Mouse (Mus musculus): Measurements from ENCODE around the gene Tmem273. TPM values are rescaled to one million over a fixed set of nuclear protein-coding genes. Genes with fewer than 3 reads are reported as not detected.

The Tmem273 gene
- 1.1 and 6.1 TPM in 2 replicates for total RNA-seq (2017)

DNA sequence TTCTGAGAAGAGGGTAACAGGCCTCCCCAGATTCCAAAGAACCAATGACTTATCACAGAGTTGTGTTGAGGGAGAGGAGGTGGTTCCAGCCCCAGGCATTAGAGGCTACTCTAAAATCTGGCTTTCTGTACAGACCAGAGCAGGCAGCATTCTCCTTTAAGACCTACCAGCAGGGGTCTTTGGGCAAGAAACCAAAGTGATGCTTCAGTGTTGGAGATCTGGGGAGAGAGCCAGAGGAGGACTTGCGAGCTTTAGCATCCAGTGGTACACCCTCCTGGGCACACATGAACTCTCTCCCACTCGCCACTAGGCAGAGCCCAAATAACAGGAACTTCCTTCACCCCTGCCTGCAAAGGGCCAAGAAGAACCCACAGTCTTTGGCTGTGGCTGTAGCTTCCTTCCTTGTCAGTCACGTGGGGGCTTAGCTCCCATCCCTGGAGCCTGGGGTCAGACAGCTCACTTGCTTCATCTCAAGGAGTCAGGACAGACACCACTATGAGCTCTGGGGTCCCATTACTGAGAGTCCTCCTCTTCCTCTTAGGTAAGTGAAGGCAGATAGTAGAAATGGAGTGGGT lies at the start of gene Tmem273:
Tmem273 (plus strand) TSS at position 408 of the 575 bp plus-strand sequence.
- ATAC-seq (ENCODE audit: extremely low read depth, insufficient number of reproducible peaks, low FRiP score, poor library complexity, severe bottlenecking), result peak; percentile 50; the same call in 1 of the 2 replicates

DNA sequence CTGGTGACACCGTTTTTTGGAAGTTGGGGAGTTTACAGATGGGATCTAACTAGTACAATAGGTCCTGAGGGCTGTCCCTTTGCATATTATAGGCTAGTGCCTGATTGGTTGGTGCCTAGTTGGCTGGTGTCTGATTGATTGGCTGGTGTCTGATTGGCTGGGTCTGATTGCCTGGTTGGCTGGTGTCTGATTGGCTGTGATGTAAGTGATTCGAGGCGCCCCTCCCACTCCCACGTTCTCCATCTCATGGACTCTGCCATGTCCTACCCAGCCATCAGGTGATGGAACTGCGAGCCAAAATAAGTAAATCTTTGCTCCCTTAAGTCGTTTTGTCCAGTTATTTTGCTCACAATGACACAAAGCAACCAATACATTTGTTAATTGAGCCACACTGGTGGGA lies 49.2 kb upstream of the Tmem273 start:
- no peak for ATAC-seq (ENCODE audit: extremely low read depth, insufficient number of reproducible peaks, low FRiP score, poor library complexity, severe bottlenecking)

GRCm38 (mm10) chr14:32738586-32738985 lies 47.2 kb upstream of the Tmem273 start:
- no peak for ATAC-seq (ENCODE audit: extremely low read depth, insufficient number of reproducible peaks, low FRiP score, poor library complexity, severe bottlenecking)

DNA sequence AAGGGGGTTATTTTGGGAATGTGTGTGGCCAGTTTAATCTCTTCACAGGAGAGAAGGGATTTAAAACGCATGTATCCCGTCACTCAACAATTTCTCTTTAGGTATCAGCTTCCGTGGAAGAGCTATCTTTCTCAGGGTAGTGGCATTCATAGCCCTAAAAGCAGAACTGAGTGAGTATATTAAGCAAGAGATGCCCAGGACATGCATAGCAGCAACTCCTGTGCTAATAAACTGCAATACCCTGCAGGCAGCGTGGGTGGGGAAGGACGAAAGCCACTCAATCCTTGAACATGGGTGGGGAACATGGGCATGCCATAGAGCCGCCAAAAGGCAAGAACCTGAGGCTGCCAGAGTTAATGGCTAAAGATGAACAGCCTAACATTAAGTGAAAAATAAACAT lies 37.2 kb upstream of the Tmem273 start:
- no peak for ATAC-seq (ENCODE audit: extremely low read depth, insufficient number of reproducible peaks, low FRiP score, poor library complexity, severe bottlenecking)

DNA sequence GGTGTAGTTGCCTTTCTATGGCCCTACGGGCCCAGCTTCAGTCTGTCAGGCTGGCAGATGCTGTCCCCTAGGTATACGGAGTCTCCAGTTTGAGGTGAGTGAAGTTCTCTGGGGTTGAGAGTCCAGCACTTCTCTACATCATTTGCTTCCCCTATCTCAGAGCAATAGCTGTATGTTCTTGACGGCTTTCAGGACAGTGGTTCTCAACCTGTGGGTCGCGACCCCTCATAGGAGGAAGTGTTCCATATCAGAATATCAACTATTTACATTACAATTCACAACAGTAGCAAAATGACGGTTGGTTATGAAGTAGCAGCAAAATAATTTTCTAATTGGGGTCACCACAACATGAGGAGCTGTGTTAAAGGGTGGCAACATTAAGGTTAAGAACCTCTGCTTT lies 35.0 kb upstream of the Tmem273 start:
- ATAC-seq (ENCODE audit: extremely low read depth, insufficient number of reproducible peaks, low FRiP score, poor library complexity, severe bottlenecking), result no peak

DNA sequence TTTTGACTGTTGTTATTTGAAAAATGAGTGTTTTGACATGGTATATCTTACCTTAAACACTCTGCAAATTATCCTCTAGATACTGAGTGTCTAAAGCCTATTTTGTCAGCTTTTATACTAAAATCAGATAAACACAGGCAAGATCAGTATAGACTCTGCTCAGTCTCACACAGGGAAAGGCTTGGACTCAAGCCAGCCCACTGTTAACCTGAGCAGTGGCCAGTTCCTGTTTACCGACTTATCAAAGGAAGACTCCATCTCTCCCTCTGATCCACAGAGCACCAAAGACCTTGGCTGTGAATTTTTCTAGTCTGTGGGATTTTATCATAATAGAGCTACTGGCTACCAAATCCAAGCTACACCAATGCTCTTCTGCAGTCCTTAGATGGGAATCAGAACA lies 31.5 kb upstream of the Tmem273 start:
- ATAC-seq (ENCODE audit: extremely low read depth, insufficient number of reproducible peaks, low FRiP score, poor library complexity, severe bottlenecking), result no peak

- ATAC-seq (ENCODE audit: extremely low read depth, insufficient number of reproducible peaks, low FRiP score, poor library complexity, severe bottlenecking), result no peak
These were observed 23.6 kb upstream of the Tmem273 start for GRCm38 (mm10) chr14:32762177-32762576.

DNA sequence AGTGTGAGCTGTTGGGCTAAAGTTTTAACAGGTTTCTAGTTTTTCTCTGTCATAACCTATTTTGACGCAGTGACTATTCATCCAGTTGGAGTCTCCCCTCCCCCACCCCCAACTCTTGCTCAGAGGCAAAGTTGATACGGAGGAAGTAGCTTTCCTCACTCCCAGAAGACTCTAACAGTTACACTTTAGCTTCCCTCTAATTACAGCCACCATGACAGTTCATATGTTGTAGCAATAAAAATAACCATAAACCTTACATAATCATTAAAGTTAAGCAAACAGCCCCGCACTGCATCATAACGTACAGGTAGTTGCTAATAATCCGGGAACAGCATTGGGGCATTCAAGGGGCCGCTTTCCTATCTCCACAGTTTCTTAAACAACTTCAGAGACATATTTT lies 15.2 kb upstream of the Tmem273 start:
- ATAC-seq (ENCODE audit: extremely low read depth, insufficient number of reproducible peaks, low FRiP score, poor library complexity, severe bottlenecking), result no peak

- ATAC-seq (ENCODE audit: extremely low read depth, insufficient number of reproducible peaks, low FRiP score, poor library complexity, severe bottlenecking), result no peak
These were observed 13.7 kb upstream of the Tmem273 start for GRCm38 (mm10) chr14:32772085-32772484.

- no peak for ATAC-seq (ENCODE audit: extremely low read depth, insufficient number of reproducible peaks, low FRiP score, poor library complexity, severe bottlenecking)
These were observed 13.0 kb upstream of the Tmem273 start for GRCm38 (mm10) chr14:32772791-32773190.

DNA sequence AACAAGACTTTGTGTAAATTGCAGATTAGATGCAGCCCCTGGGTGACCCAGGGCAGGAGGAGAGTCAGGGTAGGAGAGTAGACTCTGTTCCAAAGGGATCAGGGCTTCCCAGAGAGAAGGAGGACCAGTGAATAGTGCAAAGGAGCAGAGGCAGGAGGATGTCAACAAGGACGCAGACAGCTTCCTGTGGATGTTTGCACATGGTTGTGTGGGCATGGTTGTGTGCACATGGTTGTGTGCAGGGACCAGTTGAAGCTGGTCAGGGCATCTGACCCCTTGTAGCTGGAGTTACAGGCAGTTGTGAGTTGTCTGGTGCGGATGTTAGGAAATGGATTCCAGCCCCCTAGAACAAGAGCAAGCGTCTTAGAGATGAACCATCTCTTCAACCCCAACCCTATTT lies 12.3 kb upstream of the Tmem273 start:
- no peak for ATAC-seq (ENCODE audit: extremely low read depth, insufficient number of reproducible peaks, low FRiP score, poor library complexity, severe bottlenecking)

DNA sequence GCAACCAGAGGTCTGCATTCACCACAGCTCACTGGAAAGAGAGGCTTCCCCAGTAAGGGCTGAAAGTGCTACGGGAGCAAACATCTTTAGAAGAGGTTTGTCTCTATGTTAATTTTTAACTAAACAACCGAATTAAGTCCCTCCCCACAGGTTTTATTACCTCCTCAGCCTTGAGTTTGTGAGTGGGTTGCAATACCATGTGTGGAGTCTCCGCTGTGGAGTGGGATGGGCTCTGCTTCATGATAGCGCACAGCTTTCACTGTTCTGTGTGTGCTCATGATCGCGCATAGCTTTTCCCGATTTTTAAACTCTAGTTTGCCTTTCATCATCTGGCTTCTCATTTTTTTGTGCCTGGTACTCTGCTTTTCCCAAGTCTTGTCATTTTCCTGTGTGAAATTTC lies 9.7 kb upstream of the Tmem273 start:
- ATAC-seq (ENCODE audit: extremely low read depth, insufficient number of reproducible peaks, low FRiP score, poor library complexity, severe bottlenecking), result no peak

- no peak for ATAC-seq (ENCODE audit: extremely low read depth, insufficient number of reproducible peaks, low FRiP score, poor library complexity, severe bottlenecking)
These were observed 7.4 kb upstream of the Tmem273 start for GRCm38 (mm10) chr14:32778362-32778761.

- no peak for ATAC-seq (ENCODE audit: extremely low read depth, insufficient number of reproducible peaks, low FRiP score, poor library complexity, severe bottlenecking)
These were observed 2.9 kb upstream of the Tmem273 start for GRCm38 (mm10) chr14:32782866-32783265.

DNA sequence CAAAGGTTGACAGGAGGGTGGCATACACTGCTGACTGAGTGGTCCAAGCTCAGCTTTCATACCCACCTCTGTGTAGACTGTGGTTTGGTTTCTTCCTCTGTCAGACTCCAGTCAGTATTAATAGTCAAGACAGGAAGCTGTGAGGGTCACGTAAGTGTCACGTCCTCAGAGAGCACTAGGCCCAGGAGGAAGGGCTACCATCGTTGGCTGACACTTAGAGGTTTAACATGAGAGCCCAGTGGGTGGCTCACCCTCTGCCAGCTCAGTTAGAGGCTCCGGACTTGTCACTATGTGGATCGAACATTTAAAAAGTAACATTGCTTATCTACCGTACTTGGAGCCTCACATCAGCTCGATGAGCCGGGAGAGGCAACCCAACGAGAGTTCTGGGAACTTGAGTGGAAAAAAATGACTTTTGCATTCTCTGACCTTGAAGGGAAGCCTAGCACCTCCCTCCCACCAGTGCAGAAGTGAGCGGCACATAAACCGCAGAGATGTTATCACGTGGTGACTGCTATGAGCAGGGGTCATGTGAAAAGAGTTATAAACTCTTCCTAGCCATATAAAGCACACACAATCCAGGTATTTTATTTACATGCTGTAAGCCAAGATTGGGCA lies 1.5 kb upstream of the Tmem273 start:
- peak; percentile 22; the same call in 1 of the 2 replicates for ATAC-seq (ENCODE audit: extremely low read depth, insufficient number of reproducible peaks, low FRiP score, poor library complexity, severe bottlenecking)

GRCm38 (mm10) chr14:32784748-32785134 lies 1.0 kb upstream of the Tmem273 start:
- ATAC-seq (ENCODE audit: extremely low read depth, insufficient number of reproducible peaks, low FRiP score, poor library complexity, severe bottlenecking), result no peak

DNA sequence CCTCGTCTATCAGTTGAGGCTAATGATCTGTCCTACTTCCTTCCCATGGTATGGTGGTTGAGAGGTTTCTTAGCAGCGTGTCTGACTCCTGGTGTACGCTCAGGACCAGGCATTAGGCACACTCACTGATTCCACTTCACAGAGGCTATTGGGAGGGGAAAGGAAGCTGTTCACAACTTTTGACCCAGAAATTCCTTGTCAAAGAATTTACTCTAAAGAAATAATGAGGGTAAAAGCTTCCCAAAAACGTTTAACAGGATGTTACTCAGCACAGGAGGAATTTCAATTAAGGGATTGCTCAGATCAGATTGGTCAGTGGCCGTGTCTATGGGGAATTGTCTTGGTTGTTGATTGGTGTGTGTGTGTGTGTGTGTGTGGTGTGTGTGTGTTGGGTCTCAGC lies 1.9 kb downstream of the Tmem273 start:
- ATAC-seq (ENCODE audit: extremely low read depth, insufficient number of reproducible peaks, low FRiP score, poor library complexity, severe bottlenecking), result no peak

DNA sequence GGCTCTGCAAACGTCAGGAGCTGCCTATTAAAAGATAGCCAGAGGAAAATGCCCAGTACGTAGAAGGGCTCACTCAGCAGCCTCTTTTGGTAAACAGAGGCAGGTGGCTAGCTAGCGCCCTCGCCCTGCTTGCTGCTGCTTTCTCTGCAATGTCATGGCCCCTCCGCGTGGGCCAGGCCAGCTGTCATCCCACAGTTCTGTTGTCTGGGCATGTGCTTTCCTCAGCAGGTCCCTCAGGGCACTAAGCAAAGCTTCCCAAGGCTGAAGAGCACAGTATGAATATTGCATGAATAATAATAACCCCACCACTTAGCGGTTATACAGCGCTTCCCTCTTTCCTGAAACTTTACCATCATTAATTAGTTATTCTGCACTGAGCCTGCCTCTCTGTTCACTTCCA lies 10.6 kb downstream of the Tmem273 start:
- no peak for ATAC-seq (ENCODE audit: extremely low read depth, insufficient number of reproducible peaks, low FRiP score, poor library complexity, severe bottlenecking)

- no peak for ATAC-seq (ENCODE audit: extremely low read depth, insufficient number of reproducible peaks, low FRiP score, poor library complexity, severe bottlenecking)
These were observed 12.0 kb downstream of the Tmem273 start for GRCm38 (mm10) chr14:32797803-32798202.

- no peak for ATAC-seq (ENCODE audit: extremely low read depth, insufficient number of reproducible peaks, low FRiP score, poor library complexity, severe bottlenecking)
These were observed 12.6 kb downstream of the Tmem273 start for GRCm38 (mm10) chr14:32798355-32798754.

DNA sequence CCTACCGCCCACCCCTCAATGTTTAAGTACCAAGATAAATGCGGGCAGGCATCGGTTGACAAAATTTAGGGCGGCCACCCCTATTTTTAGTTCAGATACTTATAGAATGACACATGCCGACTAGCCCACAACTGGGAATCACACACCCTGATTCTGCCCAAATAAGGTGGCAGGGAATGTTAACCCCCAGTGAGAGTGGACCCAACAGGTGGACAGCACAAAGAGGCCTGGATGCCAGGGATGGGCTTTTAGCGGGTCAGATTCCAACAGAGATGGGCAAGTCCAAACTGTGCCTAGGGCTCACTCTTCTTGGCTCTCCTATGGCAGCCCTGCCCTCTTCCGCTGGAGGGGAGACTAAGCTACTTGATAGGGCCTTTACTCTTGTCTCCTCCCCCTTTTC lies 14.3 kb downstream of the Tmem273 start:
- ATAC-seq (ENCODE audit: extremely low read depth, insufficient number of reproducible peaks, low FRiP score, poor library complexity, severe bottlenecking), result no peak

Data from neutrophil, adult 5-6 weeks (primary cell).